Mouse (Mus musculus): ENCODE results near the gene Ttyh1. TPM values are rescaled to one million over a fixed set of nuclear protein-coding genes. Genes with fewer than 3 reads are reported as not detected.

Ttyh1 gene
- polyA plus RNA-seq, 2 experiments, result 0.11 to 0.24 TPM

GRCm38 (mm10) chr7:4125306-4125705, 6.1 kb downstream of the Ttyh1 start:
- Histone ChIP-seq H3K4me1 (replicated peaks; ENCODE audit: control insufficient read depth in 2 of 2, insufficient read depth in 2 of 2, low read length in 1 of 2) (no peaks in the 10 kb centered on the region), H3K9ac (replicated peaks) (no peak overlapping the region), H3K4me3 (ENCODE audit: insufficient read depth in 1 of 2, low read depth in 2 of 2, low read length in 2 of 2) (no peak overlapping the region), H3K27me3 (ENCODE audit: control insufficient read depth, insufficient read depth, low read length) (peaks cover 7% of the 10 kb centered on the region), H3K36me3 (replicated peaks; ENCODE audit: control insufficient read depth, insufficient read depth, low read depth) (no peaks in the 10 kb centered on the region), H3K9me3 (ENCODE audit: control insufficient read depth, low read length) (no peaks in the 10 kb centered on the region), H3K4me2 (ENCODE audit: low read depth) (no peak overlapping the region), H3K27ac (no peak overlapping the region)
- TF ChIP-seq EP300 (IDR thresholded peaks at IDR 0.05; ENCODE audit: low read depth) (no peak), CTCF (IDR thresholded peaks at IDR 0.05; ENCODE audit: low read depth) (peak; percentile 19; the same call in 1 of the 2 replicates)
- no peak for DNase-seq (ENCODE audit: low read depth in 3 of 3, low spot score in 3 of 3)
- ATAC-seq (ENCODE audit: insufficient read depth), result no peak
- 22% methylated on average over 9 of the region's 9 CpGs for WGBS (ENCODE audit: insufficient replicate concordance)

GRCm38 (mm10) chr7:4126992-4127785, 8.0 kb downstream of the Ttyh1 start:
- H3K27ac ChIP-seq, result no peak overlapping the region
- no peak overlapping the region for H3K4me2 ChIP-seq (ENCODE audit: low read depth)
- H3K4me3 ChIP-seq (ENCODE audit: insufficient read depth in 1 of 2, low read depth in 2 of 2, low read length in 2 of 2), result no peak overlapping the region
- DNase-seq (ENCODE audit: low read depth in 3 of 3, low spot score in 3 of 3) (no peak), ATAC-seq (ENCODE audit: insufficient read depth) (no peak)
- no peaks in the 10 kb centered on the region for H3K9me3 ChIP-seq (ENCODE audit: control insufficient read depth, low read length)
- no peak overlapping the region for H3K9ac ChIP-seq (replicated peaks)
- no peaks in the 10 kb centered on the region for H3K27me3 ChIP-seq (ENCODE audit: control insufficient read depth, insufficient read depth, low read length)
- no peaks in the 10 kb centered on the region for H3K36me3 ChIP-seq (replicated peaks; ENCODE audit: control insufficient read depth, insufficient read depth, low read depth)
- TF ChIP-seq CTCF (IDR thresholded peaks at IDR 0.05; ENCODE audit: low read depth) (no peak), EP300 (IDR thresholded peaks at IDR 0.05; ENCODE audit: low read depth) (no peak)
- WGBS (ENCODE audit: insufficient replicate concordance), result 70% methylated on average over 11 of the region's 11 CpGs
- no peaks in the 10 kb centered on the region for H3K4me1 ChIP-seq (replicated peaks; ENCODE audit: control insufficient read depth in 2 of 2, insufficient read depth in 2 of 2, low read length in 1 of 2)

DNA sequence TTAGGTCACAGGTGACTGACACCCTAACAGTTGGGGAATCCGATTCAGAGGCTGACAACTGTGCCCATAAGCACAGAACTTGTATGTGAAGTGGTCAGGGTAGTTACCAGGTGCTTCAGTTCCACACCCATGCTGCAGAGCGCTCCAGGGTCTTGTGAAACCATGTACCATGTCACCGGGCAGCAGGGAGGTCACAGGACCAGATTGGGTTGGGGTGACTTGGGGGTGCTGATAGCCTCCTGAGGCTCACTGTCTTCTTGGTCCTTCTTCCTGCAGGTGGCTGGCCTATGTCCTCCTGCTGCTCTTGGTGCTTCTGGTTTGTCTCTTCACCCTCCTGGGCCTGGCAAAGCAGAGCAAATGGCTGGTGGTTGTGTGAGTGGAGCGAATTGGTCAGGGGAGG, 8.7 kb downstream of the Ttyh1 start:
- WGBS (ENCODE audit: insufficient replicate concordance), result 62% methylated on average over 4 of the region's 4 CpGs
- no peaks in the 10 kb centered on the region for H3K4me1 ChIP-seq (replicated peaks; ENCODE audit: control insufficient read depth in 2 of 2, insufficient read depth in 2 of 2, low read length in 1 of 2)
- no peaks in the 10 kb centered on the region for H3K36me3 ChIP-seq (replicated peaks; ENCODE audit: control insufficient read depth, insufficient read depth, low read depth)
- H3K4me2 ChIP-seq (ENCODE audit: low read depth), result no peak overlapping the region
- H3K9me3 ChIP-seq (ENCODE audit: control insufficient read depth, low read length), result no peaks in the 10 kb centered on the region
- H3K27me3 ChIP-seq (ENCODE audit: control insufficient read depth, insufficient read depth, low read length), result no peaks in the 10 kb centered on the region
- no peak overlapping the region for H3K9ac ChIP-seq (replicated peaks)
- DNase-seq (ENCODE audit: low read depth in 3 of 3, low spot score in 3 of 3), result no peak
- no peak for TF ChIP-seq CTCF (IDR thresholded peaks at IDR 0.05; ENCODE audit: low read depth)
- TF ChIP-seq EP300 (IDR thresholded peaks at IDR 0.05; ENCODE audit: low read depth), result no peak
- no peak for ATAC-seq (ENCODE audit: insufficient read depth)
- H3K4me3 ChIP-seq (ENCODE audit: insufficient read depth in 1 of 2, low read depth in 2 of 2, low read length in 2 of 2), result no peak overlapping the region
- no peak overlapping the region for H3K27ac ChIP-seq

DNA sequence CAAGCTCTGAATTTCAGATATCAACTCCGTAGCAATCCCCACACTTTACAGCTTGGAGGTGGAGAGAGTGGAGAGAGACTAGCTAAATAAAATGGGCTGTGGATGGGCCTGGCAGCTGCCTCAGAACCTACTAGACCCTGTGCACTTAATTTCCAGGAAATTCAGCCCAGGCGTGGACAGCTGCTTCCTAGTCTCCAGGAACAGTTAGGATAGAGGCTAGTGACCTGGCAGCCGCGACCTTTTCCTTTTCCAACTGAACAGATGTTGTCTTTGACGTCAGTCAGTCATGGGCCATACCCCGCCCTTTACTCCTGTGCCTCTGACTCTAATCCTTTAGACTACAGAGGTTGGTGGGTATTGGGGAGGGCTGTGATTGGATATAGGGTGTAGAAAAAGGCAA, 9.7 kb downstream of the Ttyh1 start:
- no peaks in the 10 kb centered on the region for H3K36me3 ChIP-seq (replicated peaks; ENCODE audit: control insufficient read depth, insufficient read depth, low read depth)
- no peaks in the 10 kb centered on the region for H3K4me1 ChIP-seq (replicated peaks; ENCODE audit: control insufficient read depth in 2 of 2, insufficient read depth in 2 of 2, low read length in 1 of 2)
- no peaks in the 10 kb centered on the region for H3K9me3 ChIP-seq (ENCODE audit: control insufficient read depth, low read length)
- no peak overlapping the region for H3K4me3 ChIP-seq (ENCODE audit: insufficient read depth in 1 of 2, low read depth in 2 of 2, low read length in 2 of 2)
- no peak overlapping the region for H3K4me2 ChIP-seq (ENCODE audit: low read depth)
- WGBS (ENCODE audit: insufficient replicate concordance), result 47% methylated on average over 6 of the region's 6 CpGs
- no peak overlapping the region for H3K27ac ChIP-seq
- ATAC-seq (ENCODE audit: insufficient read depth) (no peak), DNase-seq (ENCODE audit: low read depth in 3 of 3, low spot score in 3 of 3) (no peak)
- no peak overlapping the region for H3K9ac ChIP-seq (replicated peaks)
- TF ChIP-seq CTCF (IDR thresholded peaks at IDR 0.05; ENCODE audit: low read depth), result no peak
- no peak for TF ChIP-seq EP300 (IDR thresholded peaks at IDR 0.05; ENCODE audit: low read depth)
- no peaks in the 10 kb centered on the region for H3K27me3 ChIP-seq (ENCODE audit: control insufficient read depth, insufficient read depth, low read length)

DNA sequence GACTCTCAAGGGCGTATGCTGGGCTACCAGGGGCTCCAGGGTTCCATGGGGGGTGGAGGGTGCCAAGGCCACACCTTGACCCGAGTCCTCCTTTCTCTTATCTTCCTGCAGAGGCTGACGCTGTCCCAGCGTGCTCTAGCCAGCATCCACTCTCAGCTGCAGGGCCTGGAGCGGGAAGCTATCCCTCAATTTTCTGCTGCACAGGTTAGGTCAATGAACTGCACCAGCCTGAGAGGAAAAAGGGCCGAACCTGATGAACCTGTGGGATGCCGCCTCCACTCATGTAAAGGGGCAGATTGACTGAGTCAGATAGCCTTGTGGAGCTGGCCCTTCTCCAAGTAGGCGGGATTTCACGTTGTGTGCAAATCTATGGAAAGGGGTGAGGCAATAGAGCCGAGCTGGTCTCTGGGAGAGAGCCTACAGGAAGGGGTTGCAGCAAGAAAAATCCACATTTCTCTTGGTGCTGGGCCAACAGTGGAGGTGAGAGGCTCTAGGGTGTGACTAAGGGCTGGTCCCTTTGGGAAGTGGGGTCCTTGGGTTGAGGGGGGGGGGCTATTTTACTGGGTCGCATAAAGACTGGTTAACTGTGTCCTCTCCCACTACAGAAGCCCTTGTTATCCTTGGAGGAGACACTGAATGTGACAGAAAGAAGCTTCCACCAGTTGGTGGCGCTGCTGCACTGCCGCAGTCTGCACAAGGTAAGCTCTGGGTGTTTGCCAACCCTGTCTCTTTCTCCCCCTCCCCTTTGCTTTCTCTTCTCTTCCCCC, 11.7 kb downstream of the Ttyh1 start:
- Histone ChIP-seq H3K9ac (replicated peaks) (no peak overlapping the region), H3K27me3 (ENCODE audit: control insufficient read depth, insufficient read depth, low read length) (no peaks in the 10 kb centered on the region), H3K36me3 (replicated peaks; ENCODE audit: control insufficient read depth, insufficient read depth, low read depth) (no peaks in the 10 kb centered on the region), H3K27ac (no peak overlapping the region), H3K4me3 (ENCODE audit: insufficient read depth in 1 of 2, low read depth in 2 of 2, low read length in 2 of 2) (no peak overlapping the region), H3K4me1 (replicated peaks; ENCODE audit: control insufficient read depth in 2 of 2, insufficient read depth in 2 of 2, low read length in 1 of 2) (no peaks in the 10 kb centered on the region; a peak in 2 of 4 replicates), H3K4me2 (ENCODE audit: low read depth) (no peak overlapping the region), H3K9me3 (ENCODE audit: control insufficient read depth, low read length) (no peaks in the 10 kb centered on the region)
- ATAC-seq (ENCODE audit: insufficient read depth), result peak; percentile 66
- peak; percentile 94 for TF ChIP-seq CTCF (IDR thresholded peaks at IDR 0.05; ENCODE audit: low read depth)
- no peak for TF ChIP-seq EP300 (IDR thresholded peaks at IDR 0.05; ENCODE audit: low read depth)
- DNase-seq (ENCODE audit: low read depth in 3 of 3, low spot score in 3 of 3), result peak; percentile 58 to 67 (median 58)
- 27% methylated on average over 13 of the region's 13 CpGs for WGBS (ENCODE audit: insufficient replicate concordance)

Data from liver, embryonic 14.5 days (tissue).